Mouse (Mus musculus): ENCODE measurements around the gene Mpzl2. TPM values are rescaled to one million over a fixed set of nuclear protein-coding genes. Genes with fewer than 3 reads are reported as not detected.
"Not testable (repeated sequence)": the region's sequence is repeated elsewhere in the genome, so short reads cannot be mapped to it uniquely, and the experiment has no call there.

The Mpzl2 gene
- polyA plus RNA-seq, 1 experiment from 2014 or later = 2.5 TPM

- no peak for ATAC-seq (replicated peaks)
- Histone ChIP-seq H3K4me2 (no peak overlapping the region), H3K36me3 (replicated peaks) (no peaks in the 10 kb centered on the region), H3K27ac (no peak overlapping the region), H3K4me1 (no peaks in the 10 kb centered on the region), H3K9ac (no peak overlapping the region), H3K9me3 (no peaks in the 10 kb centered on the region), H3K27me3 (replicated peaks) (no peaks in the 10 kb centered on the region), H3K4me3 (no peak overlapping the region)
- WGBS = 85% methylated on average over 4 of the region's 4 CpGs
These were observed 29.1 kb upstream of the Mpzl2 start for GRCm38 (mm10) chr9:45010461-45010860.

DNA sequence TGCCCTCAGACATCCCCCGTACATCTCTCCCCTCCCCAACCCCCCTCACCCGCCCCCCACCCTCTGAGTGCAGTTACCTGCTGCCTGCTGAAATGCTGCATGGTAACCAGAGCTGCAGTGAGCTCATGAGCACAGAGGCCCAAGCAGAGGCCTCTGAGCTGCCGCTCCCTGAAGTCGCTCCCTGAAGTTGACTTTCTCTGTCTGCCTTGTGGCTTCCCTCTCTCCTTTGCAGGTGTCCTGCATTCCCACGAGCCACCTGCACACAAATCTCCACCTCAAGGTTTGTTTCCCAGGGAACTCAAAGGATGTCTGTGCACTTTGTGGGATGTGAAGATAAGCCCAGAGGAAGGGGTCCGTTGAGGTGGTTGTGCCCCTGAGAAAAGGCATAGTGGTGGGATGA lies 28.3 kb upstream of the Mpzl2 start:
- Histone ChIP-seq H3K27ac (no peak overlapping the region), H3K9me3 (no peaks in the 10 kb centered on the region), H3K4me3 (no peak overlapping the region), H3K36me3 (replicated peaks) (no peaks in the 10 kb centered on the region), H3K9ac (no peak overlapping the region), H3K27me3 (replicated peaks) (no peaks in the 10 kb centered on the region), H3K4me1 (no peaks in the 10 kb centered on the region), H3K4me2 (no peak overlapping the region)
- no peak for ATAC-seq (replicated peaks)
- WGBS = 44% methylated on average over 6 of the region's 6 CpGs

DNA sequence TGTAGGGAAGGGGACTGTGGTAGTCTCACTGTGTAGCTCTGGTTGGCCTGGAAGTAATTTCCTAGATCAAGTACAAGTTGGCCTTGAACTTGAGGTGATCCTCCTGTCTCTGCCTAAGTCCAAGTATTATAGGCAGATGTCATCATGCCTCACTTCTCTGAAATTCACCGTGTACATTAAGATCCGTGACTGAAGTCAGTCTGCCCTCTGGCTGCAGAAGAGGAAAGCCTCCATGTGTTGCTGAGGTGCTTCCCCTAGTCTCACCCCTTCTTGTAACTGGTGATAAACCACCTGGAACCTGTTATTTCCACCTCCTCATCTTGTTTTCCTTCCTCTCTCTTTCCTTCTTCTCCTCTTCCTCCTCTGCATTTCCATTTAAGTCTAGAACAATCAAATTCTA lies 24.7 kb upstream of the Mpzl2 start:
- H3K9ac ChIP-seq = no peak overlapping the region
- no peaks in the 10 kb centered on the region for H3K36me3 ChIP-seq (replicated peaks)
- H3K27me3 ChIP-seq (replicated peaks) = no peaks in the 10 kb centered on the region
- no peak overlapping the region for H3K4me3 ChIP-seq
- ATAC-seq (replicated peaks) = no peak
- no peak overlapping the region for H3K4me2 ChIP-seq
- H3K27ac ChIP-seq = no peak overlapping the region
- 35% methylated on average over 2 of the region's 2 CpGs for WGBS
- no peaks in the 10 kb centered on the region for H3K9me3 ChIP-seq
- no peaks in the 10 kb centered on the region for H3K4me1 ChIP-seq

DNA sequence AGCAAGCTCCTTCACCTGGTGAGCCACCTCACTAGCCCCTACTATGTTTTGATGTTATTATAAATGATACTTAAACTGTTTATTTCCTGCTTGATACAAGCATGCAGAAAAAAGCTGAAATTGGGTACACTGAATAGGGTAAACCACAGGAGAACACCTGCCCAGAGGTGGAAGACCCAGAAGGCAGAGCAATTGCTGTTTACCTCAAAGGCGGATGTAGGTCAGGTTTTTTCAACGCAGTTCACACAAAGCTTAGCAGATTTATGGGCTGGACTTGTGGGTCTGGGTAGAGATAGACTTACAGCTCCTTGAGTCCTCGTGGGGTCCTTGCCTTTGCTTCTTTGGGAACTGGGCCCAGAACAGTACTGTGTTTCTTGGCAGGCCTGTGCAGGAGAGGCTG lies 23.8 kb upstream of the Mpzl2 start:
- H3K9ac ChIP-seq = no peak overlapping the region
- H3K27me3 ChIP-seq (replicated peaks) = no peaks in the 10 kb centered on the region
- no peaks in the 10 kb centered on the region for H3K36me3 ChIP-seq (replicated peaks)
- WGBS = 75% methylated on average over 3 of the region's 3 CpGs
- ATAC-seq (replicated peaks) = no peak
- H3K4me2 ChIP-seq = no peak overlapping the region
- no peaks in the 10 kb centered on the region for H3K9me3 ChIP-seq
- no peak overlapping the region for H3K4me3 ChIP-seq
- H3K4me1 ChIP-seq = no peaks in the 10 kb centered on the region
- H3K27ac ChIP-seq = no peak overlapping the region

DNA sequence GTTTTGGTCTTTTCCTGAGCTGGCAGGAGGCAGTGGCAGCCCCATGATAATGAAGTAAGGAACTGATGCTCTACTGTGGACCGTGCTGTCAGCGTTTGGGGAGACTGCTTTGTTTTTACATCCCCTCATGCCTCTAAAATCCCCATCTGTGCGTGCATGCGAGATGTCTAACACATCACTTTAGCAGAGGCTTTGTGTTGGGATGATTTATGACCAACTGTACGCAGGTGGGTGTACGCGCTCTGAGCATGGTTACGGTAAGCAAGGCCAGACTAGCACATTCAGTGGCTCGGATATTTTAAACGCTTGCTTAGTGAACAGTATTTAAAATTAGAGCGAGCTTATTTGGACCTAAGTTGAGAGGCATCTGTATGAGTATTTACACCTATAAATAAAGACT lies 21.6 kb upstream of the Mpzl2 start:
- ATAC-seq (replicated peaks) = no peak
- H3K4me1 ChIP-seq = no peaks in the 10 kb centered on the region
- no peaks in the 10 kb centered on the region for H3K36me3 ChIP-seq (replicated peaks)
- no peaks in the 10 kb centered on the region for H3K9me3 ChIP-seq
- no peak overlapping the region for H3K4me2 ChIP-seq
- no peak overlapping the region for H3K9ac ChIP-seq
- H3K4me3 ChIP-seq = no peak overlapping the region
- H3K27me3 ChIP-seq (replicated peaks) = no peaks in the 10 kb centered on the region; the same call in 1 of the 2 replicates
- WGBS = 86% methylated on average over 11 of the region's 11 CpGs
- H3K27ac ChIP-seq = no peak overlapping the region

GRCm38 (mm10) chr9:45022800-45023199 lies 16.8 kb upstream of the Mpzl2 start:
- no peak overlapping the region for H3K4me3 ChIP-seq

GRCm38 (mm10) chr9:45023638-45024037 lies 16.0 kb upstream of the Mpzl2 start:
- H3K4me1 ChIP-seq = no peaks in the 10 kb centered on the region
- no peak overlapping the region for H3K9ac ChIP-seq
- no peak overlapping the region for H3K4me3 ChIP-seq
- no peak overlapping the region for H3K4me2 ChIP-seq
- 59% methylated on average over 3 of the region's 3 CpGs for WGBS
- no peak overlapping the region for H3K27ac ChIP-seq
- no peak for ATAC-seq (replicated peaks)
- no peaks in the 10 kb centered on the region for H3K9me3 ChIP-seq
- no peaks in the 10 kb centered on the region for H3K36me3 ChIP-seq (replicated peaks)
- H3K27me3 ChIP-seq (replicated peaks) = no peaks in the 10 kb centered on the region; the same call in 1 of the 2 replicates

More at GRCm38 (mm10) chr9:45022800-45023199, 16.8 kb upstream of the Mpzl2 start:
- Histone ChIP-seq H3K4me2 (no peak overlapping the region), H3K27ac (no peak overlapping the region), H3K4me1 (no peaks in the 10 kb centered on the region), H3K27me3 (replicated peaks) (no peaks in the 10 kb centered on the region; the same call in 1 of the 2 replicates), H3K9ac (no peak overlapping the region), H3K36me3 (replicated peaks) (no peaks in the 10 kb centered on the region), H3K9me3 (no peaks in the 10 kb centered on the region)
- no peak for ATAC-seq (replicated peaks)
- 16% methylated on average over 3 of the region's 3 CpGs for WGBS

GRCm38 (mm10) chr9:45024187-45024586 lies 15.4 kb upstream of the Mpzl2 start:
- no peaks in the 10 kb centered on the region for H3K36me3 ChIP-seq (replicated peaks)
- no peaks in the 10 kb centered on the region; the same call in 1 of the 2 replicates for H3K27me3 ChIP-seq (replicated peaks)
- no peak for ATAC-seq (replicated peaks)
- 83% methylated on average over 2 of the region's 2 CpGs for WGBS
- H3K4me3 ChIP-seq = no peak overlapping the region
- no peaks in the 10 kb centered on the region for H3K4me1 ChIP-seq
- H3K9ac ChIP-seq = no peak overlapping the region
- H3K9me3 ChIP-seq = no peaks in the 10 kb centered on the region
- no peak overlapping the region for H3K27ac ChIP-seq
- no peak overlapping the region for H3K4me2 ChIP-seq

DNA sequence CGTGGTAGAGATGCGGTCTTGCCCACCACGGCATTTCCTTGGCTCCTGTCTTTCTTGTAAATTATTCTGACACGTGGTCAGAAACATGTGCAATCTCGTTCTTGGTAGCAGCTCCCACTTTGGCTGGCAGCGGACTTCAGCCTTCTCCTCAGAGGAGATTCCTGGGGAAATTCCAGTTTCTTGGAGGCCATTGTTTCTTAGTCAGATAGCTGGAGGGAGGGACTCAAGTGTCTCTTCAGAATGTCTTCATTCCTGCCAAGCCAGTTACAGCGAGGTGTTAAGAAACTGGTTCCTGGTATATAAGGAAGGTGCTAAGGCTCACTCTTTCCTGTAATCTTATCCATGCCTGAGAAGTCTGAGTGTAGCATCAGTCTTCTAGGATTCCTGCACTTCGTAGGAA lies 12.2 kb upstream of the Mpzl2 start:
- Histone ChIP-seq H3K27me3 (replicated peaks) (no peaks in the 10 kb centered on the region), H3K4me2 (no peak overlapping the region), H3K27ac (no peak overlapping the region), H3K36me3 (replicated peaks) (no peaks in the 10 kb centered on the region), H3K4me3 (no peak overlapping the region), H3K9ac (no peak overlapping the region), H3K9me3 (no peaks in the 10 kb centered on the region), H3K4me1 (no peaks in the 10 kb centered on the region)
- WGBS = 75% methylated on average over 8 of the region's 8 CpGs
- ATAC-seq (replicated peaks) = no peak

DNA sequence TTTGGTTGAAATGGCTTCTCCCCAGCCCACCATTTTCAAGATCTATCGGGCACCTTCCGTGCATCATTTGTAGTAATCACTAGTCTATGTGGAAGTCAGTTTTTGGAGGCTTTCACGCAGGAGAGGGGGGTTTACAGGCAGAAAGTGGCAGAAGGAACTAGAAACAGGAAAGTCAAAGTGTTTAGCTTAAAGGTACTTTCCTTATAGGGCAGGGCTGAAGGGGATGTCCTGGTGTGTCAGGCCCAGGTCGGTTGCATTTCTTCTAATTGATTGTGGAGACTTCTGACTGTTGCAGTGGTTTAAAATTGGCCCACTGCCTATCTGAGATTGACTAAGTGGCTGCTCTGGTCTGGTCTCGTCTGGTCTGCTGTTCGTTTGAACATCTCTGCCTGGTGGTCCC lies 9.3 kb upstream of the Mpzl2 start:
- Histone ChIP-seq H3K27ac (no peak overlapping the region), H3K9me3 (no peaks in the 10 kb centered on the region), H3K4me1 (no peaks in the 10 kb centered on the region), H3K27me3 (replicated peaks) (no peaks in the 10 kb centered on the region), H3K36me3 (replicated peaks) (no peaks in the 10 kb centered on the region), H3K4me2 (no peak overlapping the region), H3K9ac (no peak overlapping the region), H3K4me3 (no peak overlapping the region)
- ATAC-seq (replicated peaks) = no peak
- WGBS = 68% methylated on average over 6 of the region's 6 CpGs

- H3K27me3 ChIP-seq (replicated peaks) = no peaks in the 10 kb centered on the region
- WGBS = 79% methylated on average over 2 of the region's 2 CpGs
- H3K4me2 ChIP-seq = no peak overlapping the region
- H3K4me3 ChIP-seq = no peak overlapping the region
- H3K9ac ChIP-seq = no peak overlapping the region
- no peak overlapping the region for H3K27ac ChIP-seq
- no peaks in the 10 kb centered on the region for H3K36me3 ChIP-seq (replicated peaks)
- H3K4me1 ChIP-seq = no peaks in the 10 kb centered on the region
- no peak for ATAC-seq (replicated peaks)
- no peaks in the 10 kb centered on the region for H3K9me3 ChIP-seq
These were observed 7.3 kb upstream of the Mpzl2 start for GRCm38 (mm10) chr9:45032261-45032660.

DNA sequence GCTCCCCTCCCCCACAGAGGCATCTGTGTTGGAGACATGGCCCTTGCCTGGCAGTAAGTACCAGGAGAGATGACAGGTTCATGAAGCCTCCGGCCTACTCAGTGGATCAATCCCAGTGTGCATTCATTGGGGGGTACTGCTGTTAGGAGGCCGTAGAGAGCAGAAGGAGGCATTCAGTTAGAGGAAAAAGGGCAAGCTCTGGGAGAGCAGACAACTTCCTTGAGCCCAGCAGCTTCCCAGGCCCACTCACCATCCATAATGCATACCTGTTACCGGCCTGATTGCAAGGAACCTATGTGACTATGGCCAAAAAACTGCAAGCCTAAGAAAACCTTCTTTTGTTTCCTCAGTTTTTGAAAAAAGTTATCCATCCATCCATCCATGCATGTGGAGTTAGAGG lies 5.1 kb upstream of the Mpzl2 start:
- 76% methylated on average over 3 of the region's 3 CpGs for WGBS
- H3K9me3 ChIP-seq = no peaks in the 10 kb centered on the region

GRCm38 (mm10) chr9:45037803-45038202 lies 1.8 kb upstream of the Mpzl2 start:
- not testable (repeated sequence) for H3K9ac ChIP-seq; ATAC-seq (replicated peaks); H3K9me3 ChIP-seq; H3K4me3 ChIP-seq; H3K4me2 ChIP-seq; H3K36me3 ChIP-seq (replicated peaks); H3K27ac ChIP-seq; H3K4me1 ChIP-seq
- WGBS = 67% methylated on average over 1 of the region's 1 CpGs
- H3K27me3 ChIP-seq (replicated peaks) = peaks cover 46% of the 10 kb centered on the region

More for the DNA sequence above, 5.1 kb upstream of the Mpzl2 start:
- Histone ChIP-seq H3K4me3 (no peak overlapping the region), H3K36me3 (replicated peaks) (no peaks in the 10 kb centered on the region), H3K27ac (no peak overlapping the region), H3K9ac (no peak overlapping the region), H3K4me1 (no peaks in the 10 kb centered on the region), H3K4me2 (no peak overlapping the region), H3K27me3 (replicated peaks) (peaks cover 15% of the 10 kb centered on the region; the same call in 1 of the 2 replicates)
- no peak for ATAC-seq (replicated peaks)
